Mouse (Mus musculus): ENCODE data around the gene Hist1h4i.

DNA sequence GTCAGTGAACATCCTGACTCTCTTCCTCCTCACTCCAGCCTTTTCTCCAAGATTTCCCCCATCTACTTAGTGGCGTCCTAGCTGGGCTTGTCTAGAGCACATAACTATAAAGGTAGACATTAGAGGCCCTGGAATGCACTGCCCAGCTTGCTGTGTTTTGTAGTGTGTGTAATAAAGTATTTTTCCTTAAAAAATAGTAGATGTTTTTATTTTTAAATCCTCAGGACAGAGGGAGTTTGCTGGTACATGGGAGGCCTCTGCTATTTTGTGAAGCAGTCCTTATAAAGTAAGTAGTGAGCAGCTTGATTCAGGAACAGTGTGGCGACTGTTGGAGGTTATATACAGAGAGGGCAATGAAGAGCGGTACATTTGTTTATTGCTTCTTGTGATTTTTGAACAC lies 32.5 kb downstream of the Hist1h4i start:
- no peak for TF ChIP-seq CTCF (IDR thresholded peaks at IDR 0.05; ENCODE audit: control insufficient read depth, insufficient read depth, insufficient read length)
- no peak for TF ChIP-seq MAX (IDR thresholded peaks at IDR 0.05)

All from C2C12 (cell line).